Mouse (Mus musculus) CH12.LX (cell line): ENCODE measurements around the gene Slc30a3. TPM values are rescaled to one million over a fixed set of nuclear protein-coding genes. Genes with fewer than 3 reads are reported as not detected.
A peak's percentile ranks its signal among the peaks of the same experiment; 100 is the strongest.

ENCODE experiments used
- DNase-seq: peaks from one replicate; pipeline ENCODE4 v3.0.0-alpha.2; 2013; ENCODE audit errors: extremely low read depth
- H3K27ac ChIP-seq: 2 replicates; pipeline ENCODE4 v1.5.1; 2012; ENCODE audit warnings: low read depth, mild to moderate bottlenecking, control low read depth, moderate library complexity; ENCODE audit not compliant: insufficient read depth
- H3K27me3 ChIP-seq: replicated peaks from 2 replicates; pipeline ENCODE3; 2012; ENCODE audit warnings: inconsistent platforms
- H3K36me3 ChIP-seq, 2 experiments: replicated peaks in 1 of 2; 2 replicates each; pipeline versions ENCODE3 to v1.6.1; 2012; ENCODE audit warnings: inconsistent platforms in 1 of 2, low read length in 1 of 2, mild to moderate bottlenecking in 1 of 2, mixed read lengths in 1 of 2, moderate library complexity in 1 of 2; ENCODE audit not compliant: control insufficient read depth in 1 of 2, insufficient read depth in 1 of 2
- H3K4me1 ChIP-seq, 2 experiments: 2 replicates each; pipeline ENCODE4 v1.6.1; 2012; ENCODE audit warnings: inconsistent platforms in 1 of 2, moderate library complexity in 1 of 2; ENCODE audit not compliant: insufficient read depth in 2 of 2, control insufficient read depth in 1 of 2
- H3K4me2 ChIP-seq: 2 replicates; pipeline ENCODE4 v1.6.1; 2012; ENCODE audit warnings: low read depth, mild to moderate bottlenecking, control low read depth; ENCODE audit not compliant: poor library complexity, insufficient read depth, severe bottlenecking
- H3K4me3 ChIP-seq, 3 experiments: fragments of 150-350 bp in 1 of 3; sonication (generic) in 1 of 3; replicated peaks in 1 of 3; 2 replicates each; pipeline versions ENCODE3 to v1.5.1; 2011 to 2012; ENCODE audit warnings: low read depth in 2 of 3, low read length in 2 of 3, mild to moderate bottlenecking in 2 of 3, moderate library complexity in 2 of 3, control low read depth in 1 of 3, improper control_type of control experiment in 1 of 3, inconsistent platforms in 1 of 3, mixed read lengths in 1 of 3; ENCODE audit not compliant: poor library complexity in 1 of 3
- H3K79me2 ChIP-seq: replicated peaks from 2 replicates; pipeline ENCODE4 v1.6.1; 2012; ENCODE audit warnings: mild to moderate bottlenecking, moderate library complexity; ENCODE audit not compliant: control insufficient read depth, poor library complexity, insufficient read depth, severe bottlenecking; ENCODE audit errors: extremely low read depth
- H3K9ac ChIP-seq: 2 replicates; pipeline ENCODE4 v1.6.1; 2012; ENCODE audit warnings: low read depth, mild to moderate bottlenecking, control low read depth, moderate library complexity; ENCODE audit not compliant: insufficient read depth
- H3K9me3 ChIP-seq: replicated peaks from 2 replicates; pipeline ENCODE3; 2012; ENCODE audit warnings: low read length, inconsistent platforms, mixed read lengths
- BHLHE40 ChIP-seq: IDR thresholded peaks from 2 replicates; pipeline ENCODE4 v1.6.1; 2011; ENCODE audit warnings: mild to moderate bottlenecking, low read depth, low read length, improper control_type of control experiment
- CHD1 ChIP-seq: IDR thresholded peaks from 2 replicates; pipeline ENCODE4 v1.6.1; 2012; ENCODE audit warnings: low read depth, low read length, improper control_type of control experiment, inconsistent platforms
- CHD2 ChIP-seq: IDR thresholded peaks from 2 replicates; pipeline ENCODE4 v1.6.1; 2011; ENCODE audit warnings: low read length, improper control_type of control experiment
- CTCF ChIP-seq, 2 experiments: IDR thresholded peaks in 1 of 2; conservative IDR thresholded peaks in 1 of 2; 2 replicates each; pipeline ENCODE4 v1.5.1; 2011 to 2012; ENCODE audit warnings: low read depth in 2 of 2, low read length in 2 of 2, improper control_type of control experiment in 1 of 2, inconsistent platforms in 1 of 2, mild to moderate bottlenecking in 1 of 2, moderate library complexity in 1 of 2
- E2F4 ChIP-seq: IDR thresholded peaks from 2 replicates; pipeline ENCODE4 v1.6.1; 2011; ENCODE audit warnings: low read depth, low read length, improper control_type of control experiment; ENCODE audit not compliant: insufficient replicate concordance
- ELF1 ChIP-seq: IDR thresholded peaks from 2 replicates; pipeline ENCODE4 v1.6.1; 2014; ENCODE audit warnings: low read depth, mild to moderate bottlenecking, inconsistent platforms, low read length, improper control_type of control experiment
- EP300 ChIP-seq: IDR thresholded peaks from 2 replicates; pipeline ENCODE4 v1.6.1; 2011; ENCODE audit warnings: low read length, improper control_type of control experiment
- ETS1 ChIP-seq: conservative IDR thresholded peaks from 2 replicates; pipeline ENCODE4 v1.6.1; 2012; ENCODE audit warnings: low read depth, mild to moderate bottlenecking, inconsistent platforms, low read length, improper control_type of control experiment, moderate library complexity
- GABPA ChIP-seq: IDR thresholded peaks from 2 replicates; pipeline ENCODE4 v1.6.1; 2012; ENCODE audit warnings: low read depth, low read length, improper control_type of control experiment, inconsistent platforms; ENCODE audit not compliant: insufficient replicate concordance
- HCFC1 ChIP-seq: IDR thresholded peaks from 2 replicates; pipeline ENCODE4 v1.6.1; 2012; ENCODE audit warnings: low read depth, mild to moderate bottlenecking, inconsistent platforms, low read length, improper control_type of control experiment
- JUN ChIP-seq: IDR thresholded peaks from 2 replicates; pipeline ENCODE4 v1.6.1; 2011; ENCODE audit warnings: low read depth, mild to moderate bottlenecking, low read length, improper control_type of control experiment, moderate library complexity; ENCODE audit not compliant: insufficient read depth
- JUND ChIP-seq: conservative IDR thresholded peaks from 2 replicates; pipeline ENCODE4 v1.6.1; 2011; ENCODE audit warnings: low read depth, low read length, improper control_type of control experiment
- KAT2A ChIP-seq: IDR thresholded peaks from 2 replicates; pipeline ENCODE4 v1.6.1; 2012; ENCODE audit warnings: low read length, improper control_type of control experiment, inconsistent platforms; ENCODE audit not compliant: insufficient replicate concordance
- MAFK ChIP-seq: IDR thresholded peaks from 2 replicates; pipeline ENCODE4 v1.6.1; 2011; ENCODE audit warnings: low read length, improper control_type of control experiment; ENCODE audit not compliant: insufficient replicate concordance
- MAX ChIP-seq: IDR thresholded peaks from 2 replicates; pipeline ENCODE4 v1.6.1; 2011; ENCODE audit warnings: low read length, improper control_type of control experiment
- MAZ ChIP-seq: IDR thresholded peaks from 2 replicates; pipeline ENCODE4 v1.6.1; 2012; ENCODE audit warnings: low read depth, mild to moderate bottlenecking, inconsistent platforms, low read length, improper control_type of control experiment, moderate library complexity
- MEF2A ChIP-seq: IDR thresholded peaks from 2 replicates; pipeline ENCODE4 v1.6.1; 2014; ENCODE audit warnings: low read depth, mild to moderate bottlenecking, inconsistent platforms, low read length, improper control_type of control experiment, borderline replicate concordance
- MXI1 ChIP-seq: IDR thresholded peaks from 2 replicates; pipeline ENCODE4 v1.6.1; 2011; ENCODE audit warnings: mild to moderate bottlenecking, low read depth, low read length, improper control_type of control experiment
- MYC ChIP-seq: IDR thresholded peaks from 2 replicates; pipeline ENCODE4 v1.6.1; 2011; ENCODE audit warnings: low read depth, mild to moderate bottlenecking, improper control_type of control experiment, low read length
- NELFE ChIP-seq: IDR thresholded peaks from 2 replicates; pipeline ENCODE4 v1.6.1; 2011; ENCODE audit warnings: low read depth, low read length, improper control_type of control experiment
- NRF1 ChIP-seq: IDR thresholded peaks from 2 replicates; pipeline ENCODE4 v1.6.1; 2014; ENCODE audit warnings: low read depth, mild to moderate bottlenecking, inconsistent platforms, low read length, improper control_type of control experiment, moderate library complexity
- PAX5 ChIP-seq: IDR thresholded peaks from 2 replicates; pipeline ENCODE4 v1.6.1; 2012; ENCODE audit warnings: low read length, inconsistent platforms, mixed read lengths
- POLR2A ChIP-seq: IDR thresholded peaks from 2 replicates; pipeline ENCODE4 v1.6.1; 2011; ENCODE audit warnings: low read depth, mild to moderate bottlenecking, improper control_type of control experiment, low read length
- POLR2AphosphoS2 ChIP-seq: IDR thresholded peaks from 2 replicates; pipeline ENCODE4 v1.6.1; 2011; ENCODE audit warnings: low read depth, low read length, improper control_type of control experiment
- RAD21 ChIP-seq: IDR thresholded peaks from 2 replicates; pipeline ENCODE4 v1.6.1; 2011; ENCODE audit warnings: low read depth, mild to moderate bottlenecking, low read length, improper control_type of control experiment, moderate library complexity
- RCOR1 ChIP-seq: conservative IDR thresholded peaks from 2 replicates; pipeline ENCODE4 v1.6.1; 2012; ENCODE audit warnings: low read depth, mild to moderate bottlenecking, inconsistent platforms, low read length, improper control_type of control experiment
- SIN3A ChIP-seq: IDR thresholded peaks from 2 replicates; pipeline ENCODE4 v1.6.1; 2012; ENCODE audit warnings: low read length, improper control_type of control experiment, inconsistent platforms
- SMC3 ChIP-seq: IDR thresholded peaks from 2 replicates; pipeline ENCODE4 v1.6.1; 2011; ENCODE audit warnings: low read depth, low read length, improper control_type of control experiment
- TBP ChIP-seq: conservative IDR thresholded peaks from 2 replicates; pipeline ENCODE4 v1.6.1; 2011; ENCODE audit warnings: low read depth, low read length, improper control_type of control experiment
- TCF12 ChIP-seq: IDR thresholded peaks from 2 replicates; pipeline ENCODE4 v1.6.1; 2014; ENCODE audit warnings: low read depth, mild to moderate bottlenecking, inconsistent platforms, low read length, improper control_type of control experiment
- UBTF ChIP-seq: IDR thresholded peaks from 2 replicates; pipeline ENCODE4 v1.6.1; 2012; ENCODE audit warnings: low read depth, mild to moderate bottlenecking, inconsistent platforms, low read length, improper control_type of control experiment, moderate library complexity
- USF1 ChIP-seq: IDR thresholded peaks from 2 replicates; pipeline ENCODE4 v1.6.1; 2014; ENCODE audit warnings: low read depth, mild to moderate bottlenecking, inconsistent platforms, low read length, improper control_type of control experiment
- USF2 ChIP-seq: conservative IDR thresholded peaks from 2 replicates; pipeline ENCODE4 v1.6.1; 2011; ENCODE audit warnings: low read depth, low read length, improper control_type of control experiment
- ZC3H11A ChIP-seq: IDR thresholded peaks from 2 replicates; pipeline ENCODE4 v1.6.1; 2012; ENCODE audit warnings: low read depth, mild to moderate bottlenecking, inconsistent platforms, low read length, improper control_type of control experiment
- ZKSCAN1 ChIP-seq: IDR thresholded peaks from 2 replicates; pipeline ENCODE4 v1.6.1; 2012; ENCODE audit warnings: low read depth, inconsistent platforms, low read length, improper control_type of control experiment, borderline replicate concordance
- ZMIZ1 ChIP-seq: IDR thresholded peaks from 2 replicates; pipeline ENCODE4 v1.6.1; 2012; ENCODE audit warnings: low read depth, mild to moderate bottlenecking, inconsistent platforms, low read length, improper control_type of control experiment
- ZNF384 ChIP-seq: IDR thresholded peaks from 2 replicates; pipeline ENCODE4 v1.6.1; 2012; ENCODE audit warnings: low read depth, low read length, improper control_type of control experiment, inconsistent platforms
- dilution Hi-C: fragments of 300-500 bp; cut with MboI; formaldehyde crosslinking; loops from 2 replicates; pipeline ENCODE4 v1.14.3; 2020; ENCODE audit warnings: low sequenced_read_pairs; ENCODE audit not compliant: extremely low pct_unique_long_range_greater_than_20kb, extremely low pct_ligation_motif_present
- in situ Hi-C: fragments of 300-500 bp; cut with MboI; formaldehyde crosslinking; loops from 3 replicates; pipeline ENCODE4 v1.14.3; 2019; ENCODE audit warnings: low sequenced_read_pairs, low pct_ligation_motif_present, low pct_unique_long_range_greater_than_20kb, mixed read lengths
- polyA plus RNA-seq: library from polyadenylated mRNA; unstranded; fragments of >175 nt; gene quantifications from 2 replicates; pipeline ENCODE4 v1.2.1, GENCODE M21; 2012; ENCODE audit warnings: low read depth; ENCODE audit not compliant: insufficient read length
- total RNA-seq, 2 experiments: library from RNA; depleted of rRNA; stranded (reverse); fragments of 300-350 nt in 1 of 2; fragments of >200 nt in 1 of 2; gene quantifications; 2 replicates each; pipeline ENCODE4 v1.2.3; 2012 to 2014

The Slc30a3 gene
- total and polyA plus RNA-seq, 3 experiments = not detected

- dilution Hi-C loops = no loop called here
- peaks cover 10% of the 10 kb centered on the region for H3K9me3 ChIP-seq
- H3K9ac ChIP-seq = no peak overlapping the region
- peak overlapping the region; percentile 30 to 44 (median 32) for H3K4me3 ChIP-seq
- DNase-seq = peak; percentile 81
- peaks cover 81% of the 10 kb centered on the region for H3K27me3 ChIP-seq
- peaks cover 7 to 22% of the 10 kb centered on the region in 2 experiments for H3K4me1 ChIP-seq
- H3K79me2 ChIP-seq = no peaks in the 10 kb centered on the region
- no peaks in the 10 kb centered on the region for H3K36me3 ChIP-seq
- in situ Hi-C loops = no loop called here
- H3K4me2 ChIP-seq = peak overlapping the region; percentile 82
- no peak overlapping the region for H3K27ac ChIP-seq
- TF ChIP-seq POLR2AphosphoS2 = no peak
- TF ChIP-seq PAX5 = no peak
- TF ChIP-seq ZC3H11A = no peak
- no peak for TF ChIP-seq USF2
- peak; percentile 49; the same call in 1 of the 2 replicates for TF ChIP-seq EP300
- peak; percentile 55; the same call in 1 of the 2 replicates for TF ChIP-seq ELF1
- TF ChIP-seq GABPA = no peak
- TF ChIP-seq USF1 = no peak
- TF ChIP-seq MAZ = peak; percentile 62
- no peak for TF ChIP-seq ZNF384
- TF ChIP-seq ZKSCAN1 = no peak
- peak; percentile 58; the same call in 1 of the 2 replicates for TF ChIP-seq MXI1
- 0 out of 2 replicates have a peak, but pooled peaks have one; percentile 14 for TF ChIP-seq NRF1
- peak in 1 of 2 experiments; percentile 27; a peak in 2 of 4 replicates for TF ChIP-seq CTCF (conservative IDR thresholded peaks at IDR 0.05 in 1 of 2, IDR thresholded peaks at IDR 0.05 in 1 of 2; ENCODE audit: low read depth in 2 of 2, low read length in 2 of 2)
- no peak for TF ChIP-seq ZMIZ1
- TF ChIP-seq TCF12 = peak; percentile 47; the same call in 1 of the 2 replicates
- TF ChIP-seq E2F4 = no peak
- 0 out of 2 replicates have a peak, but pooled peaks have one; percentile 23 for TF ChIP-seq HCFC1
- TF ChIP-seq JUND = no peak
- no peak for TF ChIP-seq JUN
- 0 out of 2 replicates have a peak, but pooled peaks have one; percentile 33 for TF ChIP-seq UBTF
- peak; percentile 70; the same call in 1 of the 2 replicates for TF ChIP-seq MEF2A
- peak; percentile 77; the same call in 1 of the 2 replicates for TF ChIP-seq MAX
- no peak for TF ChIP-seq TBP
- 0 out of 2 replicates have a peak, but pooled peaks have one; percentile 61 for TF ChIP-seq MYC
- no peak for TF ChIP-seq CHD1
- no peak for TF ChIP-seq POLR2A
- TF ChIP-seq RCOR1 = peak; percentile 69; the same call in 1 of the 2 replicates
- peak; percentile 27; the same call in 1 of the 2 replicates for TF ChIP-seq MAFK
- 0 out of 2 replicates have a peak, but pooled peaks have one; percentile 34 for TF ChIP-seq NELFE
- peak; percentile 66; the same call in 1 of the 2 replicates for TF ChIP-seq SIN3A
- peak; percentile 58; the same call in 1 of the 2 replicates for TF ChIP-seq ETS1
- TF ChIP-seq KAT2A = 0 out of 2 replicates have a peak, but pooled peaks have one; percentile 38
- no peak for TF ChIP-seq CHD2
- peak; percentile 98 for TF ChIP-seq BHLHE40
- TF ChIP-seq RAD21 = no peak
- TF ChIP-seq SMC3 = no peak
Measured at GRCm38 (mm10) chr5:31094799-31095691, 13.0 kb downstream of the Slc30a3 start.
